Mouse (Mus musculus): ENCODE measurements at regions not wholly inside any gene's neighbourhood (a gene's known extent, or its start where the extent isn't known, plus 50 kb on each side); places are given as distances from the start of the nearest gene placed in this dataset.

DNA sequence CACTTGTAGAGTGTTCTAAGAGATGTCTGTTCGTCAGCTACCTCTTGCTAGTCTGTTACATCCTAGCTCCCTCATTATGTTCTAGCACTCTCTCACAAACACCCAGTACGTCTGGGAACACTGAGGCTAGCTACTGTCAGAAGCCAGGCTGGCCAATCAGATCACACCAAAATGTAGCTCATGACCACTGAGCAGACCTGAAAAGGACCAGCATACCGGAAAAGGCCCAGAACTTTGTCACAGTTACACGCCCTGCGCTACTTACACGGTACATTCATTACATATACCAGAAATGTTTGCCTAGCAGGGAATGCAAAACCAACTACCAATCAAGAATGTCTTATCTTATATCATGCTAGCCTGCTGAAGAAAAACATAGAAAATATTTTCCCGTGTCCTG lies 216.5 kb upstream of the Foxq1 start:
- DNase-seq = no peak

DNA sequence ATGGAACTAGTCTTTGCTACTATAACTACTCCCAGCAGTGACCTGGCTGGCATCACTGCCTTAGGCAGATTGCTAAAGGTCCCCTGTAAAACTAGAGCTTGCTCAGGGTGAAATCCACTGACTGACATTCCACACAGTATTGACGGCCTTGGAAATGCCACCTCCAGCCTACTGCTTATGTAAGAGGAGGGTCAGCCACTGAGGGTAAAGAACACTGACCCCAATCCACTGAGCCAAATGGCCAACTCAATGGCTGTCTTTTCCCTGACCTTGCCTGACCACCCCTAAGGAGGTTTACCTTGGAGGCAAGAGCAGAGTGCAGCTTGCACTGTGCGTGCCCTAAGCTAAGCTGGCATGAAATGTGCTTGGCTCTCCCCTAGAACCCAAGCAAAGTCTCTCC lies 216.0 kb upstream of the Foxq1 start:
- peak; percentile 11 for DNase-seq

GRCm38 (mm10) chr13:31340363-31340948 lies 215.5 kb upstream of the Foxq1 start:
- DNase-seq = no peak

DNA sequence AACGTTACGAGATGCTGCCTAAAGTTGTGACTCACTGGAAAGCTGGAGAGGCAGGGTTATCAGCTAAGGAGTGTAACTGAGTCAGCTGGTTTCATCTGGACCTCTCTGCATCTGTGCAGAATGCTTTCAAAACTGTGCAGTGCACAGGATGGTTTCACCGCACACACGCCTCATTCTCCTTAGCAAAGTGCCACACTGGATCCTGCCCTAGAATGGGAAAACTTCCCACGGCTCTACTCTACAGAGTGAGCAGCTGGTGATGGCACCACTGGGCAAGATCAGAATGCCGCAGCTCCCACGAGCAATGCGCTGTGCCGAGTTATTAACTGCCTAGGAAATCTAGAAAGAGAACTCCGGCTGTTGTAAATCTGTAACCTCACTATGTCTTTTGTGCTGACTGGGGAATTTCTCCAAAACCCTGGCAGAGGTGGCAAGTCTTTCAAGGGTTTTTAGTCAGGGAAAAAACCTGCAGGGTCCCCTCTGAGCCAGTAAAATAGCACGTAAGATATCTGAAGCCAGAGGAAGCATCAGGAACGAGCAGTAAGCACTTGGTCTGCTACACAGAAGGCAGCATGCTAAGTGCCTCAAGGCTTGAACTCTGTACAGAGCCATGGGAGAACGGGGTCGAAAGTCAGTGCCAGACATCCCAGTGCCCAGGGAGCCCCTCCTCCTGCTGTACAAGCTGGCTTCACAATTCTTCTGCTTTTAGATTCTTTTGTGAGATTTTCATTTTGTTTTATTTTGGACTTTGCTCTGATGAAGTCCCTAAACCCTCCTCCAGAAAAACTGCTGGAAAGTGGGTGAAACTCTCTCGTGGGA lies 214.4 kb upstream of the Foxq1 start:
- no peak for DNase-seq

- no peak for DNase-seq
Observed at GRCm38 (mm10) chr13:31346205-31346604, 209.7 kb upstream of the Foxq1 start.

GRCm38 (mm10) chr13:31347000-31347399 lies 208.9 kb upstream of the Foxq1 start:
- DNase-seq = no peak

DNA sequence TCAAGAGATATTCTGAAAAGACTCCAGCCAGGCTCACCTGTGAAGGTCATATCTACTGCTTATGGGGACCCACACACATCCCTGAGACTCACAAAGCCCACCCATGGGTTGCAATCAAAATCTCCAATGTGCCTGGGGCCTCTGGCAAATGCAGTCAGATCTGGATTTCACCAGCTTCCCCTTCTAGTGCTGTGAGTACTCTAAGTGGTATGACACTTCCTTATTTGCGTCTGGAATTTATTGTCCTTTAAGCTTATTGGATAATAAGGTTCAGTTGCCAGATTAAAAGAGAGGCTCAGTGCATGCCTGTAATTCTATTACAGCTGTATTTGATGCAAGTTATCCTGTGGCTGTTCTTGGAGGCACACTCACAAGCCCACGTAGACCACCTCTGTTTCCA lies 206.3 kb upstream of the Foxq1 start:
- no peak for DNase-seq

- no peak for DNase-seq
Observed at GRCm38 (mm10) chr13:31351481-31351880, 204.5 kb upstream of the Foxq1 start.

- no peak for DNase-seq
Observed at GRCm38 (mm10) chr13:31352825-31353224, 203.1 kb upstream of the Foxq1 start.

GRCm38 (mm10) chr13:31359353-31359752 lies 196.6 kb upstream of the Foxq1 start:
- DNase-seq = no peak

DNA sequence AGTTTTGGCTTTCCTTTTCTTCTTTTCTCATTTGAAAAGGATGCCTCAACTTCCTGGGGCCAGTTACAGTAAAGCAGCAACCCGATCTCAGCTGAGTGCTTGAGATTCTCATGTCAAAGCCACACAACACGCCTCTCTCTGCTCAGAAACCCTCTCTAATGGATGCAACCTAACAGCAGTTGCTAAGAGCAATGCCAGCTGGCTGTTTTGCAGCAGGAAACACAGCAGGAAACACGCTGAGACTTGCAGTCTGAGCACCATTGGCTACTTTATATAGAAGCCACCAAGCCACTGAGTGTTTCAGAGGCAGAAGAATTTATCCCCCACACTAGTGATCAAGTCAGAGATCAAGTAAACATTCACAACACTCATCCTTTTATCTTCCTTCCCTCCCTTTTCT lies 193.5 kb upstream of the Foxq1 start:
- no peak for DNase-seq

DNA sequence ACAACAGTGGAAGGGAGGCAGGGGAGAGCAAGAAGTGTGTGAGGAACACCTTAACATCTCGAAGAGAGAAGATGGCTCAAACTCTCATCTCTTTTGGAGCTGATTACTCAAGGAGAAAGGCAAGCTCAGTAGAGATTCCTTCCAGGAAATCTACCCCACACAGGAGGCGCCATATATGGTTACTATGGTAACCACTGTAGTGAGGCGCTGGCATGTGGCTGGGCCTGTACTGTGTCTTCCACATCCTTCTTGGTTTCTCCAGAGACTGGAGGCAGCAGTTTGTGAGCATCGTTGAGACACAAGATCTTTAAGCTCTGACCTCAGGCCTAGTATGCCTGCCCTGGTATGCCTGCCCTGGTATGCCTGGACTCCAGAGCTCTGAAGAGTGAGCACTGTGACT lies 191.6 kb upstream of the Foxq1 start:
- DNase-seq = no peak

DNA sequence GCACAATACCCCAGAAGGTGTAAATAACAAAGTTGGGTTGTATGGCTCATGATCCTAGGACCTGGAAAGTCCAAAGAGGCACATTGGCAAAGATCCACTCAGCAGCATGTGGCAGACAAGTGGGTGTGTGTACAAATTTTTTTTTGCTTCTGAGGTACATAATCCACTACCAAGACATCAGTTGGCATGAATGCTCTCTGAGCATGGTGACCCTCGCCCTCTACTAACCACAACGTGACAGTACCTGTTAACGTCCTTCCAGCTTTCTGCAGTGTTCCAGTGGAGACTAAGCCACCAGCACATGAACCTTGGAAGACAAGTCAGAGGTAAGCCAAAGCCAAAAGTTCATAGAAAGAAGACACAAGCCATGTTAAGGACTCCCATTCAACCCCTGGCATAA lies 188.7 kb upstream of the Foxq1 start:
- DNase-seq = no peak

GRCm38 (mm10) chr13:31369182-31369581 lies 186.8 kb upstream of the Foxq1 start:
- no peak for DNase-seq

- DNase-seq = no peak
Observed at GRCm38 (mm10) chr13:31370873-31371272, 185.1 kb upstream of the Foxq1 start.

DNA sequence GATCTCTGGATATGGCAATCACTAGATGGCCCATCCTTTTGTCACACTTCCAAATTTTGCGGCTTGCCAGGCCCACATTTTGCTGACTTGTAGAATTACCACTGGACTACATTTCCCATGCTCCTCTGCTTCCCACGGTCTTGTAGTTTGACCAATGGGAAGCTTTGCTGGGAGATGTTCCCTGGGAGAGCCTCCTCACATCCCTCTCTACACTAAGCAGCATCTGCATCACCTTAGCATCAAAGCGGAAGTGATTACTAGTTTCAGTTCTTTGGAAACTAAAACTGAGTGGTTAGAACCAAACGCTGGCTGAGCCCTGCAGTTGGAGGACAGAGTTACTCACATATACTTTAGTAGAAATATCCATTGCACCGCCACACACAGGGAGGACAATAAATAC lies 181.9 kb upstream of the Foxq1 start:
- no peak for DNase-seq

GRCm38 (mm10) chr13:31393421-31394215 lies 162.3 kb upstream of the Foxq1 start:
- no peak for DNase-seq

GRCm38 (mm10) chr13:31396216-31396910 lies 159.6 kb upstream of the Foxq1 start:
- DNase-seq = no peak

- DNase-seq = no peak
Observed at GRCm38 (mm10) chr13:31397246-31397645, 158.7 kb upstream of the Foxq1 start.

- no peak for DNase-seq
Observed at GRCm38 (mm10) chr13:31400401-31400800, 155.5 kb upstream of the Foxq1 start.

GRCm38 (mm10) chr13:31405312-31405711 lies 150.6 kb upstream of the Foxq1 start:
- DNase-seq = no peak

DNA sequence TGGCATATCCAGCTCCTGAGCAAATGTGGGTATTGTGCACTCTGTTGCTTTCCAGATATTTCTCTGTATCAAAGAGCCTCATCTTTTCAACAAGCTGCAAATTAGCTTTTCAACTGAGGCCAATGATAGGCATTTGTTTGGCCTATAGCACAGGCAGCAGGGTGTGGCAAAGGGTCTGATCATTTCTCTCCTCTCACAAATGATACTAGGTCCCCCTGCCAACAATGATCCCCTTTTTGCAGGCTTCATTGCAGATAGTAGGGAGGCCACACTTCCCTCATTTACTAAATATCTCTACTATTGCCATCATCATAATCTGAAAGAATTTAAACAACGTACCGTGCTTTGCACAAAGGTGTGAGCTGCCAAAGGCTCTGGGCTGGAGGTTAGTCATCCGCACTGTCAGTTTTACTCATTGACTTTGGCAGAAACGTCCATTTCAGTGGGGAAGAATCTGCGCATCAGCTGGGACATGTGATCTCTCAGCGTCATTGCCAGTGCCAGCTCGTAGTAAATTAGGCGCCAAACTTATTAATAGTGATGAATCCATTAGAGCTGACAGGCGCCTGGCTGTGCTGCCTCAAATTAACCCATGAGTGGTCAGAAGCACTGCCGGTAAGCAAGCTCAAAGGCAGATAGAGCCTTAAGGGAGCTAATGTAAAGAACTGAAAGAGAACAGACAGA lies 147.4 kb upstream of the Foxq1 start:
- DNase-seq = no peak

Data from adrenal gland, adult 8-10 months (tissue).